Mouse (Mus musculus) T-cell, adult 2 months (primary cell): ENCODE measurements around the gene Gm10639.
"Not testable (repeated sequence)": the region's sequence is repeated elsewhere in the genome, so short reads cannot be mapped to it uniquely, and the experiment has no call there.

Experiments
- DNase-seq: peaks from one replicate; pipeline ENCODE4 v3.0.0; 2022; ENCODE audit warnings: low spot score

Gm10639 gene

DNA sequence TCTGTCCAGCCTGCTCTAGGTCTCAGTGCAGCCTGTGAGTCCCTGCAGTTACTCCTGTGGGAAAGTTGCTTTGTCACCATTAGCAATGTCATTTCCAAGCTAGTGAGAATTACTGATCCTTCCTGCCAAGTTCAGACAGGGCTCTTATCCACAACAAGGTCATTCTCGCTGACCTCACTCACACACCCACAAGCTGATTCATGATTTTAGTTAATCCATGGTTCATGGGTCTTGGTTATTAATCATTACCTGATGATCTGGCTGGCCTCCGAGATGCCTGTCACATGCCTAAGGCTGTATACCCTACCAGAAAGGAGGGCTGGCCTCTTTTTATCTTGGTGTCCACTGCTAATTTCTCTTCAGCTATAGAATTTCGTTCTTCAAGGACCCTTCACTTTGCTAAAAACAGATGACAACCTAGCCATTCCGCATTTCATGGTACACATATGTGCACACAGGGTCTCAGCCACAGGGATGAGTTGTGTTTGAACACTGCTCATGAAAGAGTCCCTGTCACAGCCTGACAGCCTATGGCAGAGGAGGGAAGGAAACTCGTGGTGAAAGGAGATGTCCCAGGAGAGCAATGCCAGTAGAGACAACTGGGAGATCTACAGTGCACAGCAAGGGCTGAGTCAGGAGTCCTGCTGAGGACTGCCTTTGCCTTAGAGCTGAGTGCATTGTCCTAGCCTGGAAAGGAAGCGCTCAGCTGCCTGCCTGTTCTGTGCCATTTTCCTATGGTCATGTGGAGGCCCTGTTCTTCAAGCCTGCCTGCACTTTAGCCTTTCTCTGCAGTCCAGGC lies 58.7 kb downstream of the Gm10639 start:
- DNase-seq, result not testable (repeated sequence)

DNA sequence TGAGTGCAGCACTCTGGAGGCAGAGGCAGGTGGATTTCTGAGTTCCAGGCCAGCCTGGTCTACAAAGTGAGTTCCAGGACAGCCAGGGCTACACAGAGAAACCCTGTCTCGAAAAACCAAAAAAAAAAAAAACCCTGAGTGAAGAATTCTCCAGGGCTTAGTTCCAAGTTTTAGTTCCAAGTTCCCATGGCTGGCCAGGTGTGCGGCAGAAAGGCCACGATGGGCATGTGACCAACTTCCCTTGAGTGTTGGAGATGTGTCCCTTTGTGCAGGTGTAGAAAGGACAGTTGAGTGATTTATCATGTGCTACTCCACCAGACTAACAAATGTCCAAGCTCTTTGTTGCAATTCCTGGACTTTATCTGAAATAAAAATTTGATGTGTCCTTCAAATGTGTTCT lies 59.4 kb downstream of the Gm10639 start:
- not testable (repeated sequence) for DNase-seq

DNA sequence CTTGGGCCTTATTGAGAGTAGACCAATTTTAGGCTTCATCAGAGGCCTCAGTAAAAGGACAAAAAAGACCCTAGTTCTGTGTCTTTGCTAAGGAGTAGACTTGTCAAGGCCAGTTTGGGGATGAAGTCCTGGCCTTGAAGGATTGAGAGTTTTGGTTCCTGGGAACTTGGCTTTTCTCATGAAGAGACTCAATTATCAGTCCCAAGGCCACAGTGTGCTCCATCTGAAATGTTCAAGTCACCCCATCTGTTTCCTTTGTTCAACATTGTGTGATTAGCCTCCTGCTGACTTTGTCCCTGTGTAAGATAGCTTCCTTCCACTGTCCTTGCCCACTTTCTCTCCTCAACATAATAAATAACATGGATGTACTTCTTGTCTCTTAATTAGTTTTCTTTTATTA lies 60.3 kb downstream of the Gm10639 start:
- not testable (repeated sequence) for DNase-seq

DNA sequence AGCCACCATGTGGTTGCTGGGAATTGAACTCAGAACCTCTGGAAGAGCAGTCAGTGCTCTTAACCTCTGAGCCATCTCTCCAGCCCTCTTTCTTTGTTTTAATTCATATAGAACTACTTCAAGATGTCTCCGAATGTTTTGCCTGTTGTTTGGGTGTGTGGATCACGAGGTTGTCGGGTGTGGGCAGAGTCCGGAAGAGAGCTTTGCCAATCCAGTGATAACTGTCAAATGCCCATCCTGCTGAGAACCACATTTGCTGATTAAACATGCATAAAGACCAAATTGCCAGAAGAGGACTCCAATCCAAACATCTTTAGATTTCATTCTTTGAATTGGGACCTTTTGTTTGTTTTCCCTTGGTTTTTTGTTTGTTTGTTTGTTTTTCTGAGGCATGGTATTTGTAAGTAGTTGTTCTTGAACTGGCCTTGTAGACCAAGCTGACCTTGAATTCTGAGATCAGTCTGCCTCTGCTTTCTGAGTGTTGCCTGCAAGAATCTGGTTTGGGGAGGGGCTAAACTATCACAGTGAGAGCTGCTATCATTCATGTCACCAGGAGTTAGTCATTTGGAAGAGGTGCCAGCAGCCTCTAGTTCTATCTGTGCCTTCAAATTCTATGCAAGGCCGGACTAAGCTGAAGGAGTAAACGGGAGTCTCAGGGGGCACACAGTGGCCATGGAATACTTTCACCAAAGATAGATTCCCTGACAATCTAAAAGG lies 61.9 kb downstream of the Gm10639 start:
- DNase-seq, result no peak
